Mouse (Mus musculus) kidney, adult 2 months (tissue): Measurements from ENCODE around the gene Gm9857.

Source experiments
- CTCF ChIP-seq: fragments of 200-500 bp; conservative IDR thresholded peaks from 2 replicates; pipeline ENCODE4 v1.5.1; 2011; ENCODE audit warnings: low read depth, mild to moderate bottlenecking, control low read depth, low read length, moderate library complexity, mixed read lengths; ENCODE audit not compliant: insufficient read depth, insufficient read length
- POLR2A ChIP-seq: fragments of 200-500 bp; IDR thresholded peaks from one replicate; pipeline ENCODE4 v1.6.1; 2011; ENCODE audit warnings: low read depth, low read length, control low read depth

GRCm38 (mm10) chr3:108966051-108966450 lies 25.8 kb upstream of the Gm9857 start:
- TF ChIP-seq CTCF (no peak), POLR2A (no peak)
